Mouse (Mus musculus): ENCODE measurements around the gene Wwc1. TPM values are rescaled to one million over a fixed set of nuclear protein-coding genes. Genes with fewer than 3 reads are reported as not detected.
A peak's percentile ranks its signal among the peaks of the same experiment; 100 is the strongest.

The Wwc1 gene
- polyA plus RNA-seq, 1 experiment, result 4.2 TPM

- Histone ChIP-seq H3K27ac (ENCODE audit: insufficient read depth, low read length) (no peak overlapping the region), H3K4me1 (ENCODE audit: control insufficient read depth, insufficient read depth, low read length) (peaks cover 6% of the 10 kb centered on the region; the same call in 1 of the 2 replicates), H3K4me3 (ENCODE audit: insufficient read depth, low read length) (no peak overlapping the region)
- TF ChIP-seq CTCF (IDR thresholded peaks at IDR 0.05; ENCODE audit: borderline replicate concordance, insufficient read depth, low read length) (no peak), POLR2A (IDR thresholded peaks at IDR 0.05; ENCODE audit: low read depth, low read length) (no peak)
Observed at GRCm38 (mm10) chr11:35995310-35995709, 15.0 kb upstream of the Wwc1 start.

GRCm38 (mm10) chr11:35991846-35992245 is 11.5 kb upstream of the Wwc1 start:
- Histone ChIP-seq H3K27ac (ENCODE audit: insufficient read depth, low read length) (no peak overlapping the region), H3K4me3 (ENCODE audit: insufficient read depth, low read length) (no peak overlapping the region), H3K4me1 (ENCODE audit: control insufficient read depth, insufficient read depth, low read length) (no peaks in the 10 kb centered on the region)
- TF ChIP-seq CTCF (IDR thresholded peaks at IDR 0.05; ENCODE audit: borderline replicate concordance, insufficient read depth, low read length) (no peak), POLR2A (IDR thresholded peaks at IDR 0.05; ENCODE audit: low read depth, low read length) (no peak)

- Histone ChIP-seq H3K4me1 (ENCODE audit: control insufficient read depth, insufficient read depth, low read length) (no peaks in the 10 kb centered on the region), H3K4me3 (ENCODE audit: insufficient read depth, low read length) (no peak overlapping the region), H3K27ac (ENCODE audit: insufficient read depth, low read length) (no peak overlapping the region)
- TF ChIP-seq CTCF (IDR thresholded peaks at IDR 0.05; ENCODE audit: borderline replicate concordance, insufficient read depth, low read length) (no peak), POLR2A (IDR thresholded peaks at IDR 0.05; ENCODE audit: low read depth, low read length) (no peak)
Observed at GRCm38 (mm10) chr11:35989967-35990366, 9.6 kb upstream of the Wwc1 start.

GRCm38 (mm10) chr11:35985841-35986393 is 5.6 kb upstream of the Wwc1 start:
- Histone ChIP-seq H3K27ac (ENCODE audit: insufficient read depth, low read length) (no peak overlapping the region), H3K4me1 (ENCODE audit: control insufficient read depth, insufficient read depth, low read length) (peaks cover 5% of the 10 kb centered on the region), H3K4me3 (ENCODE audit: insufficient read depth, low read length) (no peak overlapping the region)
- TF ChIP-seq POLR2A (IDR thresholded peaks at IDR 0.05; ENCODE audit: low read depth, low read length) (no peak), CTCF (IDR thresholded peaks at IDR 0.05; ENCODE audit: borderline replicate concordance, insufficient read depth, low read length) (no peak)

- Histone ChIP-seq H3K27ac (ENCODE audit: insufficient read depth, low read length) (no peak overlapping the region), H3K4me1 (ENCODE audit: control insufficient read depth, insufficient read depth, low read length) (peaks cover 13% of the 10 kb centered on the region), H3K4me3 (ENCODE audit: insufficient read depth, low read length) (no peak overlapping the region)
- TF ChIP-seq CTCF (IDR thresholded peaks at IDR 0.05; ENCODE audit: borderline replicate concordance, insufficient read depth, low read length) (no peak), POLR2A (IDR thresholded peaks at IDR 0.05; ENCODE audit: low read depth, low read length) (no peak)
Observed at GRCm38 (mm10) chr11:35982734-35983133, 2.4 kb upstream of the Wwc1 start.

- Histone ChIP-seq H3K4me3 (ENCODE audit: insufficient read depth, low read length) (peak overlapping the region; percentile 74), H3K4me1 (ENCODE audit: control insufficient read depth, insufficient read depth, low read length) (peaks cover 15% of the 10 kb centered on the region), H3K27ac (ENCODE audit: insufficient read depth, low read length) (no peak overlapping the region)
- TF ChIP-seq POLR2A (IDR thresholded peaks at IDR 0.05; ENCODE audit: low read depth, low read length) (no peak), CTCF (IDR thresholded peaks at IDR 0.05; ENCODE audit: borderline replicate concordance, insufficient read depth, low read length) (no peak)
Observed at GRCm38 (mm10) chr11:35979733-35980410, 455 bp downstream of the Wwc1 start.

- H3K4me3 ChIP-seq (ENCODE audit: insufficient read depth, low read length), result peak overlapping the region; percentile 74
- no peak overlapping the region for H3K27ac ChIP-seq (ENCODE audit: insufficient read depth, low read length)
- TF ChIP-seq CTCF (IDR thresholded peaks at IDR 0.05; ENCODE audit: borderline replicate concordance, insufficient read depth, low read length) (no peak), POLR2A (IDR thresholded peaks at IDR 0.05; ENCODE audit: low read depth, low read length) (no peak)
- peaks cover 15% of the 10 kb centered on the region for H3K4me1 ChIP-seq (ENCODE audit: control insufficient read depth, insufficient read depth, low read length)
Observed at GRCm38 (mm10) chr11:35979266-35979732, 1.0 kb downstream of the Wwc1 start.

GRCm38 (mm10) chr11:35977796-35978195 is 2.5 kb downstream of the Wwc1 start:
- H3K27ac ChIP-seq (ENCODE audit: insufficient read depth, low read length), result no peak overlapping the region
- peaks cover 13% of the 10 kb centered on the region for H3K4me1 ChIP-seq (ENCODE audit: control insufficient read depth, insufficient read depth, low read length)
- no peak for TF ChIP-seq CTCF (IDR thresholded peaks at IDR 0.05; ENCODE audit: borderline replicate concordance, insufficient read depth, low read length)
- no peak overlapping the region for H3K4me3 ChIP-seq (ENCODE audit: insufficient read depth, low read length)

GRCm38 (mm10) chr11:35977096-35977495 is 3.2 kb downstream of the Wwc1 start:
- TF ChIP-seq CTCF (IDR thresholded peaks at IDR 0.05; ENCODE audit: borderline replicate concordance, insufficient read depth, low read length) (no peak), POLR2A (IDR thresholded peaks at IDR 0.05; ENCODE audit: low read depth, low read length) (no peak)
- H3K4me1 ChIP-seq (ENCODE audit: control insufficient read depth, insufficient read depth, low read length), result peaks cover 10% of the 10 kb centered on the region; the same call in 1 of the 2 replicates
- no peak overlapping the region for H3K4me3 ChIP-seq (ENCODE audit: insufficient read depth, low read length)
- no peak overlapping the region for H3K27ac ChIP-seq (ENCODE audit: insufficient read depth, low read length)

- no peak overlapping the region for H3K27ac ChIP-seq (ENCODE audit: insufficient read depth, low read length)
- TF ChIP-seq CTCF (IDR thresholded peaks at IDR 0.05; ENCODE audit: borderline replicate concordance, insufficient read depth, low read length) (no peak), POLR2A (IDR thresholded peaks at IDR 0.05; ENCODE audit: low read depth, low read length) (no peak)
- H3K4me3 ChIP-seq (ENCODE audit: insufficient read depth, low read length), result no peak overlapping the region
- H3K4me1 ChIP-seq (ENCODE audit: control insufficient read depth, insufficient read depth, low read length), result peaks cover 10% of the 10 kb centered on the region; the same call in 1 of the 2 replicates
Observed at GRCm38 (mm10) chr11:35976482-35976881, 3.8 kb downstream of the Wwc1 start.

All from embryonic fibroblast, embryonic 13.5 days (primary cell).